Mouse (Mus musculus) B cell, adult 2 months (primary cell): Measurements from ENCODE around the gene Mlph.
A peak's percentile ranks its signal among the peaks of the same experiment; 100 is the strongest.

Experiments used
- DNase-seq, 2 experiments: peaks; one replicate each; pipeline ENCODE4 v3.0.0; 2022

Gene Mlph

DNA sequence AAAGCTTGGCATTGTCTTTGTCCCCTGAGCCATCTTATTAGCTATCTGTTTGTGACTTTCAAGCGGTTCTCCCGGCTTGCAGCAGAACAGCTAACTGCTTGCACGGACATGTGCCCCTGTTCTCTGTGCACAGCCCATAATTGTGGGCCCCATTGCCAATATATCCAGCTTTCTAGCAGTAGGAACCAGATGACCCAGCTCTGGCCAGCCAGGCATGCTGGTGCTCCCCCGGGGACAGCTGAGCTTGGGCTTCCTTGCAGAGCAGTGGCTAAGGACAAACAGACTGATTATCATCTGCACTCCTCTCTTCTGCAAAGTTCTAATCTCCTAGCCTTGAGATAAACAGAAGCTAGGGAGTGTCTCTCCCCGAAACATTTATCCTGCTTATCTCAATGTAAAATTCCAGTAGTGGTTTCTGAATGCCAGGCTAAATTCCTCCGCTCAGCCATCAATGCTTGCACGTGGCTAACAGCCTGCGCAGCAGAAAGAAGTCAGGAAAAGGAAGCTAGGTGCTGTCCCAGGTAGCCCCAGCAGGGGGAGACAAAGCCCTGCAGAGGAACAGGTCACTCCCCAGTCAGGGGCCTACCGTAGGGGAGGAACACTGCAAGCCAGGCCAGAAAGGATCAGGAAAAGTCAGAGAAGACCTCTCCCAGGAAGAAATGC is 58.2 kb downstream of the Mlph start:
- DNase-seq: peak; percentile 87 to 89

DNA sequence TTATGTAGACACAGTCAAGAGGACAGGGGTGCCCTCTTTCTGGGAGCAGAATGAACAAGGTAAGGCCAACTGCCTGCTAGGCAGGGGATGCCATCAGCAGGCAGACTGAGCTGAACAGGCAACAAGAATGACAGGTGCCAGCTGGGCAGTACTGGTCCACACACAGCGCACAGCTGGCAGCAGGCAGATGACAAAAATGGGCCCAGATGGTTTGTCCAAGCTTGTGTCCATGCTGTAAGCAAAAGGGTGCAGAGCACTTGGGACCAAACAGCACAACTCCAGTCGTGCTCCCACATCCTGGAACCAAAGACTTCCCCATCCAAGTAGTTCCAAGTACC is 58.7 kb downstream of the Mlph start:
- no peak for DNase-seq

DNA sequence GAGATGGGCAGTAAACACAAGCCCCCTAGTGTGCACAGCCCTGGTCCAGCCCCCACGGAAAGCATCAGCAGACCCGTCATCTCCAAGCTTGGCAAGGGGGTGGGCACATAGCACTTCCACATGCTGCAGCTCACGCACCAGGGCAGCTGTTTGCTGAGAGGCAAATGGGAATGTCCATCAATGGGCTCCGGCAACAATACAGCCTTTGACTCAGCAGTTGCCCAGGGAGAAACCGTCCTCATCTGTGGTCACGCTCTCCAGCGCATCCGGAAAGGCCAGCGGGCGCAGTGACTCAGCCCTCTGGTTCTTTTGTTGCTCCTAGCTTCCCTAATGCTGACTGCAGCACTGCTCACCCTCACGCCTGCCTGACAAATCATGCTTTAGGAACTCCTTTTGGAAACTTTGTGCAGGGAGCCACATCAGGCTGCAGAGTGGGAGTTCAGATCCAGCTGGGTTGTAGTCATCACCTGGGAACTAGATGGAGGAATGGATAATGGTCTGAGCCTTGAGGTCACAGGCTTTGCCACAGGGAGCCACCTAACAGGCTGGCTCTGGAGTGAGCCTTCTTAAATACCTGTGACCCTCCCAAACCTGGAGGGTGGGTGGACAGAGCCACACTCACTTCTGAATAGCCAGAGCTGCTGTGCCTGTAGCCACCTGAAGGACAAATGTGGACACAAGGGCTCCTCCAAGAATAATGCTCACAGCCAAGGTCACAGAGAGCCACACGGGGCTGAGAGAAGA is 60.2 kb downstream of the Mlph start:
- DNase-seq: no peak

DNA sequence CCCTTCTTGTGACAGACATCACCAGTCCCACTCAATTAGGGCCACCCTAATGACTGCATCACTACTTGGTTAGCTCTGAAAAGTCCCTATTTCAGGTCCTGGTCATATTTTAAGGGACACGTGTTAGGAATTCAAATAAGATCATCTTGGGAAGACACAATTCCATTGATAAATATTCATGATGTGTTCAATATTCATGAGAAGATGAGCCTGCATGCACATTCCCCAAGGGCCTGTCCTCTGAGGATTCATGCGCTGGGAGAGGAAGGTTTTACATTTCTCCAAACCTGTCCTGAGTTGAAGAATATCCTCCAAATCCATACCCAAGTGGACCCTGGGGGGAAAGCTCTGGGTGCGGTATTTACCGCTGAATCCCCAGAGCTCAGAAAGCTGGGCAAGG is 61.1 kb downstream of the Mlph start:
- no peak for DNase-seq

DNA sequence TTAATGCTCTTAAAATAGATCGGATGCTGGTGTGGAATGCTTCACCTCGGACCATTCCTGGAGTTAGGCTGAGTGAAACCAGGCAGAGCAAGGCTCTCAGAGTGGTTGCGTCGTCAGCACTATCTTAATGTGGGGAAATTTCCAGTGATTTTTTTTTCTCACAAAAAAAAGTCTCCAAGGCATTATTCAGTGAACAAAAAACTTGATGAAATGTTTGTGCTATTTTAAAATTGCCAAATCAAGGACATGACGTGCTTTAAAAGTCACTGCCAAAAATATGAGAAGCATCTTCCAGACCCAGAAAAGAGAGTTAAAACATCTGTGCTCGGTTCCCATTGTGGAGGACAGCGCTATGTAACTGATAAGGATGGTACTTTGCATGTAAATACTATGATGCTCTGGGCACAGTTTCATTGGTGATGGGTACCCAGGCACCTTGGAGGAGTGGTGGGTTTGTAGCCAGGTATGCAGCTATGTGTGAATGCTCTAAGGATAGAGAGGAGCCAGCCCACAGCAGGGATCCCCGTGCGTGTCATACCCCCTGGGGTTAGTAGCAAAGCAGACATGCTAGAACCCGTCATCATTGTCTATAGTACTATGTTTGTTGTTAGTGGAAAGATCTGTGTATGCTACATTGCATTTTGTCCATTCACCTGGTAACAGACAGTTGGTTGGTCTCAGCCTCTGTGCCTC is 65.9 kb downstream of the Mlph start:
- no peak for DNase-seq

DNA sequence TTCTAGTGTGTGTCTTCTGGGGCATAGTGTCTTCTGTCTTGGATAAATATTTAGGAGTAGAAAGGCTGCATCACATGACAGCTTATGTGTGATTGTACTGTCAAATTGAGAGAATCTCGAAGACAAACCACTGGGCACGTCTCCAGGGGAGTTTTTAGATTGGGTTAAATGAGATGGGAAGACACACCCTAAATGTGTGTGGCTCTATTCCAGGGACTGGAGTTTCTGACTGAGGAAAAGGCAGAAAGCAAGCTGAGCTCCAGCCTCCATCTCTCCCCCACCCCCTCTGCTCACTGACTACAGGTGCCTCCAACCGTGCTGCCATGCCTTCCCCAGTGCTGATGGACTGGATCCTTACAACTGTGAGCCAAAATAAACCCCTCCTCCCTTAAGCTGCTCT is 66.5 kb downstream of the Mlph start:
- no peak for DNase-seq

DNA sequence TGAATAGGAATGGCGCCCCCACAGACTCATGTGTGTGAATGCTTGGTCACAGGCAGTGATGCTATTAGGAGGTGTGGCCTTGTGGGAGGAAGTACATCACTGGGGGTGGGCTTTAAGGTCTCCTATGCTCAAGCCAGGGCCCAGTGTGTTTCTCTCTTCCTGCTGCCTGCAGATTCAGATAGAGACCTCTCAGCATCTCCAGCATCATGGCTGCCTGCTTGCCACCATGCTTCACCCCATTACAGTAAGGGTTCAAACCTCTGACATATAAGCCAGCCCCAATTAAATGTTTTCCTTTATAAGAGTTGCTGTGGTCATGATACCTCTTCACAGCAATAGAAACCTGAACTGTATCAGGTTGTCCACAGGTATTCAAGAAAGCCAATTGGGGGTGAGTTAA is 81.0 kb downstream of the Mlph start:
- no peak for DNase-seq

DNA sequence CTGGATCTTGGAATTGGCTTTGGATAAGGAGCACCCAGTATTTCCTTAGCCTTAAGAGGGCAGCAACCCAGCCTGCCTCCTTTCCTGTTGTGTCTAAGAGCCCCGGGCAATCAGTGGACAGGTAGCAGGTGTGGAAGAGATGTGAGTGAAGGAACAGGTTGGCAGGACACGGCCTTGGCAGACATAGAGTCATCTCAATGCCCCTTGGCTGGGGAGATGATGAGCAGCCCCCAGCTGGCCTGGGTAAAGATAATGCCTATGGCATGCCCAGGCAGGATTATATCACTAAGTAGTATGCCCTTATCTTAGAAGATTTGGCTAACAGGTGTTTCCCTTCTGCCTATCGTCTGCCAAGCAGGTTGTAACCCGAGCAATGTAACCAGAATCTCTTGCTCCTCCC is 82.3 kb downstream of the Mlph start:
- no peak for DNase-seq

DNA sequence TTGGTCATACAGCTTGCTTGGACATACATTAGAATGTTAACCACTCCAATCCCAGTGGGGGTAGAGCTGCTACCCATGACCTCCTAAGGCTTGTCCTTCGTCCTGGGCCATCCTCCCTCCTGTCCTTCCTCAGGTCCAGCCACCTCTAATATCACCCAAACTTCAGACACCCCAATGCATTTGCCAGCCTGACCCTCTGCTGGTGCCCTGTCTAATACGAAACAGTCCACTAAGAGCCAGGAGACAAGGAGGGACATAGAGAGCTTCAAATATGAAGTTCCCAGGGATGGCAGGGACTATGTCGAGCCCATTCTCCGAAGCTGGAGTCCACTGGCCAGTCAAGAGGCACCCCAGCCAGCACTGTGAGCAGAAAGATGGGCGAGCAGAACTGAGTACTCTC is 82.8 kb downstream of the Mlph start:
- DNase-seq: no peak

DNA sequence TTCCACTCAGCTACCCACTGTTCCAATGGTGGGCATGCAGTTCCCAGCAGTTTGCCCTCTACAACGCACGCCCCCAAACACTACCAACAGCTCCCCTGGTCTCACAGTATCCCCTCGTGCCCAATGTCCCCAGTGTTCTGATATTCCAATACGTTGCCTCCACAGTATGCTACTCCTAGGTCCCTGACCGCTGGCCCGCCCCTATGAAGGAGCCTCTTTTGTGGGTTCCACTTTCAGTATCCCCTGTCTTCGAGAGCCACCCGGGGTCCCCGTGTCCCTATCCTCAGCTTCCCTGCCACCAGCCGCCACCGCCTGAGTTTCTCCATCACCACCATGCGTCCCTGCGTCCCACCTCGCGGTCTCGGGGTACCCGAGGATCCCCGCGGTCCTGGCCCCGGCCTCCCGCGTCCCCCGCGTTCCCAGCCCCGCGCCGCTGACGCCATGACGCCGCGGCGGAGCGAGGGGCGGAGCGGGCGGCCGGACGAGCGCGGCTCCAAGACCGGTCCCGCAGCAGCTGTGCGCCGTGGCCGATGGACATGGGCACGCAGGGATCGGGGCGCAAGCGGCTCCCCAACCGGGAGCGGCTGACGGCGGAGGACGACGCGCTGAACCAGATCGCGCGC is 83.5 kb downstream of the Mlph start, which contains the start of gene Lrrfip1:
TSS of gene Lrrfip1 (plus strand) at position 470 of the 623 bp plus-strand sequence.
- peak; percentile 11 to 20 for DNase-seq

DNA sequence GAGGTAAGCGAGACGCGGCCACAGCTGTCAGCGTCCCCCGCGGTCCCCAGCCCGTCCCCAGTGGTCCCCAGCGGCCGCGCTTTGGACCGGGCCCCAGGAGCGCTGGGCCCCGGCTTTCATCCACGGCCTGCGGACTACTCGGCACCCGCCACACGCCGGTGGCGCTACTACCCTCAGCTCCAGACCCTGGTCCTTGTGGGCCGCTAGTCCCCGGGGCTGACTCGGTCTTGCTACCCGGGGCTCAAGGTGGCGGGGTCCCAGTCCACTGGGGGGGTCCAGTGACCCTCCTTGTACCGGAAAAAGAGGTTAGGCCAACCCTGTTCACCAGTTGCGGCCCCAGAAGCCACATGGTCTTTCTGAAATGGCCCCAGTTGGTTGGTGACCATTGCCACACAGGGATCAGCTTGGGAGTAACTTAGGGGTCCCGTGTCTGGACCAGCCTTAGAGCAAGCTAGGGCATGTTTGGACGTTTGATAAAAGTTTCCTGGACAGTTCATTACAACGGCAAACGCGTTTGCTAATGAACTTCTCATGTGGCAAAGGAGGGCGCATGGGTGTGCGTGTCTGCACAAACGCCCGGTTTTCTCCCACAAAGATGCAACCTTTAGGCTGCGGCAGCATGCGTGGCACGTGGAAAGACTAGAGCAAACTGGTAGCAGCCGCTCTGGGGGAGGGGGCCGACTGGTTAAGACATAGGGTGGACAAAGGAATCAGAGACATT is 84.2 kb downstream of the Mlph start:
- DNase-seq: no peak

DNA sequence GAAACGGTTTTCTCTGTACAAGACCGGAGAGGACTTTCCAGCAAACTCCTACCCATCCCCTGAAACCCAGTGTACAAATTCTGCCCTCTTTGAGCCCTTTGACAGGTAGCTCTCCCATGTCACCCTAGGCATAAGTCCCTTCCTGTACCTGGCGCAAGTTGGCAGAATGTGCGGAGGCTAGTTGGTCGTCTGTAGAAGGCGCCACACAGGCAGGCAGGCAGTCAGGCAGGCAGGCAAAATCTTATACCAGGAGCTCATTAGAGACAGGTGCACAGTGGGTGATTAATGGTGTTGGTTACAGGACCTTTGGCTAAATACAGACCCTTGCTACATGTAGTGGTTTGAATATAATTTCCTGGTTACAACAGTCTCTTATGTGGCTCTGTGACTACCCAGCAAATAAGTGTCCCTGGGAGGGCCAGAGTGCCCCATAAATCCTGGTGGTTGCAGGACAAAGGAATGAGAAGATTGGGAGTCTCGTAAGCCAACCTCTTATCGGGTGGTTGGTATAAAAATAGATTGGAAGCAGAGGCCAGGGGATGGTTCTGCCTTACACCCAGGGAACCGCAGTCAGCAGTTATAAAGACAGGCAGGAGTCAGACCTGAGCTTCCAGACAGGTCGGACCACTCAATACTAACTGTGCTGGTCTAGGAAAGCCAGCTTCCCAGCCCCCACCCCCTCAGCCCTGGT is 85.2 kb downstream of the Mlph start:
- no peak for DNase-seq
